Mouse (Mus musculus) spleen, postnatal 36 days (tissue): ENCODE results near the gene Cxcl16.
A peak's percentile ranks its signal among the peaks of the same experiment; 100 is the strongest.

ENCODE experiments used
- DNase-seq, 2 experiments: peaks; one replicate each; pipeline ENCODE4 v3.0.0; 2022; ENCODE audit warnings: low spot score in 2 of 2, mixed read lengths in 1 of 2

Gene Cxcl16

DNA sequence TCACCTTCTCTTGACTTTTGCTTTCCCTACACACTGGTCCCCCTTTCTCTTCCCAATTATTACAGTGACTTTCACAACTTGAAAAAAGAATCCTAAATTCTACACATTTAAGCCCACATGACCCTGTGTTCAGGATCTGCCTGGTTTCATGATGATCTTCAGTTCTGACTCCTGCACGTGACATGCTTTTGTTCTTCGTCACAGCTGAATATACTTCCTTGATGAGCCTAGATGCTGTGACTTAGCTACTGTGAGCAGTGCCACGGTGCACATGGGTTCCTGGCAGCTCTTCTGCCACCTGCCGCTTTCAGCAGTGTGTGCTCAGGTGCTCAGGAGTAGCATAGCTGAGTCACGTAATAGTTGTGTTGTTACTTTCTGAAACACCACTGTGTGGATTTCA, 47.2 kb downstream of the Cxcl16 start:
- no peak for DNase-seq

DNA sequence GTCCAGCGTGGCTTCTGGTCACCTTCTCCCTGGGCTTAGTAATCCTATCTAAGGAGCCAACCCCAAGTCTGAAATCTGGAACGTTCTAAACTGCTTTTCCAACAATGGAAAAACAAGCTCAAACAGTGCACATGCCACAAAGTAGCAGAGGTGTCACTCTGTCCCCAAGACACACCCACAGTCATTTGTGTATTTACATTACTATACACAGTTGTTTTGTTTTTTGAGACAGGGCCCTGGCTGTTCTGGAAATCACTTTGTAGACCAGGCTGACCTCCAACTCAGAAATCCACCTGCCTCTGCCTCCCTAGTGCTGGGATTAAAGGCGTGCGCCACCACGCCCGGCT, 49.5 kb downstream of the Cxcl16 start:
- no peak for DNase-seq

DNA sequence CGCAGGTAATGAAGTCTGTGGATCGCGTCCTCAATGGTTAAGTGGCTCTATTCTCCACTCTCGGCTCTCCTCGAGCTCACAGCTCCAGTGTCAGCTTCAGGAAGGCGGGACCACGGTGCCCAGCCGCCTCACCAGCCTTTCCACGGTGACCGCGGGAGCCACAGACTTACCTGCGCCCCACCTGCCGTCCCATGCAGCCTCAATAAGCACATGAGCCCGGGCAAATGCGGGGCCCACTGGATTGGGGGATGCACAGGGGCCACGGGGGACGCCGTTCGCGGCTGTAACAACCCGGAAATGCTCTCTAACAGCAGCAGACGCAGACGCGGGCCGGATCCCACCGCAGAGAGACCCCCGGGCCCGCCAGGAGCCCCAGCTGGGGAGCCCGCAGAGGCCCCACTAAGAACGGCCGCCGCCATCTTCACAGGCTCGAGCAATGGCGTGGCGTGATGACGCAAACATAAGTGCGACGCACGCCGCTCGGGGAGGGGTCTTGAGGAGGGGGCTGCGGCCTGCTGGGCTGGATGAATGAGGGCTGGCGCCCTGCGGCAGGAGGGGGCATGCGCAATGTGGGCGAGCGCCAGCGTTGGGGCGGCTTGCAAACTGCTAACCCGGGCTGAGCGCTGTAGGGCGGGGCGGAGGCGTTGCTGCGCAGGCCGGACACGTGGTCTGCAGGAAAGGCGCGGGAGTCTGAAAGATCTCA, 50.0 kb downstream of the Cxcl16 start, which contains the start of gene Pelp1:
Gene Pelp1 (minus strand): TSS at position 438 of the 703 bp plus-strand sequence.
- DNase-seq, result peak; percentile 80 to 81
